Mouse (Mus musculus) right cerebral cortex, adult 18-20 months (tissue): ENCODE results near the gene Zfp865.
"Not testable (repeated sequence)": the region's sequence is repeated elsewhere in the genome, so short reads cannot be mapped to it uniquely, and the experiment has no call there.

ENCODE experiments used
- DNase-seq: peaks from one replicate; pipeline ENCODE4 v3.0.0; 2022; ENCODE audit warnings: mixed read lengths

Zfp865 gene

DNA sequence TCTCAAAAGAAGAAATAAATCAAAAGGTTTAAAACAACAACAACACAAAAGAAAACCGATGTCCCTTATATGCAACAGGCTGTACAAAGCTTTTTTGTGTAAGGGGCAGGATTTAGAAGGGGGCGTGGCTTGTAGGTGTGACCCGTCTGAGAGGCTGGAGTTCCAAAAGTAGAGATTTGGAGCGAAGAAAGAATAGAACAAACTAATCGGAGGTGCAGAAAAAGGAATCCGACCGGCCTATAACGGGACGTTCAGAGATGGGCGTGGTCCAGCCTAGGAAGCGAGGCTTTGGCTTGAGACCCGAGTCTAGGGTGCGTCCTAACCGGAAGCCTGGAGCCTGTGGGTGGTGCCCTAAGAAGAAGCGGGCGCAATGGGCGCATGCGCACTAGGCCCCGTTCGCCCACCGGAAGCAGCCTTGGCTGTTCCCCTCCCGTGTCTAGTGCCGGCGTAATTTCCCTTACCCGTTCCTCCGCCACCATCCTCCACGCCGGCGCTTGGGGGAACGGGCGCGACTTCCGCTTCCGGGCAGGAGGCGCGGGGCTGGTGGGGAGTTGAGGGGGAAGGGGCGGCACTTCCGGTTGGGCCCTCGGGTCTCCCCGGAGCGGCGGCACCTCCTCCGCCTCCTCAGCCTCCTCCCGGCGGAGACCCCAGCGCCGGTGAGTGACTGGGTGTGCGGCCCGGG is at the start of gene Zfp865, which contains the start of gene Ccdc106:
TSS of gene Zfp865 (plus strand) at position 377 of the 682 bp plus-strand sequence.
TSS of gene Ccdc106 (plus strand) at position 554 of the 682 bp plus-strand sequence.
- DNase-seq = peak; percentile 100

DNA sequence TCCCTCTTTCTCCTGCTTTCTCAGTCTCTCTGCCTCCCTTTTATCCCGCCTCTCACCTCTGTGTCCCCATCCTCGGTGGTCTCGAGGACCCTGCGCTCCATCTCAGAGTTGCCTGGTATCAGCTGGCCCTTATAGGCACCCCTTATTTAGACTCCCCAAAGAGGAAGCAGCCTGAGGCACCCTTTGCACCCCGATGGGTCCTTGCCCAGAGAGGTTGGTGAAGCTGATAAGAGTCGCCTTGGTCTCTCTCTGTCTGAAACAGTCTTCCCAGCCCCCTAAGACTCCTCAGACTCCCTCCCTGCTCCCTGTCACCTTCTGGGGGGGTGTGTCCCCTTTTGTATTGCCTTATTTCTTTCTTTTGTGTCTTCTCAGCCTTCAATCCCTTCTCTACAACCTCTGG is 49.1 kb upstream of the Zfp865 start, which contains the start of gene Sbk3:
TSS of gene Sbk3 (minus strand) at position 101 of the 400 bp plus-strand sequence.
- no peak for DNase-seq

DNA sequence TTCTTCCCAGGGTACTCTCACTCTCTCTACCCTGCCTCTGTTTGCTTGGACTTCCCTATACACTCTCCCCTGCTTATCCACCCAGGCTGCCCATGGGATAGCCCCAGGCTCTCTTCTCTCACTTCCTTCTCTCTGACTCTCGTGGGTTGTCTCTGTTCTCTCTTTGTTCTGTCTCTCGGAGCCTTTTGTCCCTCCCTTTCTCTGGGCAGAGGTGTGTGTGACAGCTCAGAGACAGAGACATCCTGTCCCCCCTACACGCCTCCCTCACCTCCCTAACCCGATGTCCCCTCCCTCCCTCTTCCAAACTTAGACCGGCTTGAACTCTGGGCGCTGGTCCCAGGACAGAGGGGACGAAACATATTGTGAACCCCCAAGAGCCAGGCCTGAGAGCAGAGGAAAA is 48.5 kb upstream of the Zfp865 start:
- no peak for DNase-seq

DNA sequence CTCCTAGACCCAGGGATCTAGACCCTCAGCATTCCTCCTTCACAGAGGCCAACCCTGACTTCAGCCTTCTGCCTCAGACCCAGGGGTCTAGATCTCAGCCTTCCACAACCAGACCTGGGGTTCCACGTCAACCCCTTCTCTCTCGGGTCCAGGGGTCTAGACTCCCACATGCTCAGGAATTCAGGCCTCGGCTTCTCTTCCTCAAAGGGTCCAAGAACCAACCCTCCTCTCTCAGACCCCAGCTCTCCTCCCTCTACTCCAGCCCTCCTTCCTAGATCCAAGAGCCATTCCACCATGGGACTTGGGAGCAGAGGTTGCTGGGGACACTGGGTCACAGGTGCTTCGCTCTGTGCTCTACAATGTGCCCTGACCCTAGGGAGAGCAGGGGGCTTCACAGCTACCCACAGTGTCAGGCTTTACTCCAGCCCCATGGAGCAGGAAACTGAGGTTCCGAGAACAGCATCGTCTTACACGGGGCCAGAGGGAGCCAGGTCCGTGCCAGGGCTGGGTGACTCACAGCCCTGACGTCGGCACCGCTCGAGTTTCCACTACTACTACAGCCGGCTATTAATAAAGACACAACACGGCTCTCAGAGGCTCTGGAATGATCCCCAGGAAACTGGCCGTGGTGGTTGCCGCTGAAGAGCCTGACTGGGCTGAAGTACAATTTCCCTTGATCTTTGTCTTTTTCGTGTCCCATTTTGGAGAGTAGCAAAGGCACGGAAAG is 47.7 kb upstream of the Zfp865 start:
- DNase-seq = no peak

DNA sequence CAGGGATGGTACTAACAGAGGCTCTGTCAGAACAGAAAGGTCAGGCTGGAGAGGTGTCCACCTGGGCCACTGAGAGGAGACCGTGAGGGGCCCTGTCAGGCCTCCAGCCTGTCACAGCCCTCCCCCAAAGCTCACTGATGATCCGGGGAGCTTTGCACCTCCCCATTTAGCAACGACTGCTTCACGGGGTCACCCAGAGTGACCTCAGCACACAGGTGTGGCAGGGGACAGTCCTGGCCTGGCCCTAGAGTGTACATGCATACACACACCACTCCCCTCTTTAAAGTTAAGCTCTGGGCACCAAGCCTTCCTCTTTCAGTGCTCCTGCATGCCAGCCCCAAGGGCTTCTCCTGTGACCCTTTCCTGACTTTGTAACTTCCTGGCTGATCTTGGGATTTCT is 44.7 kb upstream of the Zfp865 start:
- DNase-seq = no peak

DNA sequence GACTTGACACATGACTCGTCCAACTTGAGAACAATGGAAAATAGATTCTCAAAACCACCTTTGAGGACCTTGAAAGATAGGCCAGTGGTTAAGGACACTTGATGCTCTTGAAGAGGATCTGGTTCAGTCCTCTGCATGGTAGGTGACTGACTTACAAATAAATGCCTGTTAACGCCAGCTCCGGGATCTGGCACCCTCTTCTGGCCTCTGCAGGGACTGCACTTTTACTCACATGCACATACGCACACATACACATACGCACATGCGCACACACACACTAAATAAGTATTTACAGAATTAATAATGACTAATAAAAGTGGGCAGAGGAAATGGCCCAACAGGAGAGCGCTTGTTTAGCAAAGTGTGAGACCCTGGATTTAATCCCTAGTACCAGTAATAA is 43.3 kb upstream of the Zfp865 start:
- DNase-seq = no peak

DNA sequence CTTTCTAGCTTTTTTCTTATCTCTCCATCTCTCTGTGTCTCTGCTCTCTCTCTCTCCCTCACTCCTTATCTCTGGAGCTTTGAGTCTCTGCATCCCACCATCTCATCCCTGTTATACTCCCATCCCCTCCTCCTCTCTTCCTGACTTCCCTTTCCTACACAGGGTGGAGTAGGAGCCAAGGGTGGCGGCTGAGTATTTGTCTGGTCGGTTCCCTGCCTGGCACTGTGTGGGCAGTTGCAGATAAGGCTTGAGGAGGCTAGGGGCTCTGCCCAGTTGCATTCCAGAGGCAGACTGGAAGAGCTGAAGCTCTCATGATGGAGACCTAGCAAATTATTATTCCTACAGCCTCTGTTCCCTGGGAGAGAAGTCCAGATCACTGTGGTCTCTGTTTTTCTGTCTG is 31.9 kb upstream of the Zfp865 start:
- no peak for DNase-seq

DNA sequence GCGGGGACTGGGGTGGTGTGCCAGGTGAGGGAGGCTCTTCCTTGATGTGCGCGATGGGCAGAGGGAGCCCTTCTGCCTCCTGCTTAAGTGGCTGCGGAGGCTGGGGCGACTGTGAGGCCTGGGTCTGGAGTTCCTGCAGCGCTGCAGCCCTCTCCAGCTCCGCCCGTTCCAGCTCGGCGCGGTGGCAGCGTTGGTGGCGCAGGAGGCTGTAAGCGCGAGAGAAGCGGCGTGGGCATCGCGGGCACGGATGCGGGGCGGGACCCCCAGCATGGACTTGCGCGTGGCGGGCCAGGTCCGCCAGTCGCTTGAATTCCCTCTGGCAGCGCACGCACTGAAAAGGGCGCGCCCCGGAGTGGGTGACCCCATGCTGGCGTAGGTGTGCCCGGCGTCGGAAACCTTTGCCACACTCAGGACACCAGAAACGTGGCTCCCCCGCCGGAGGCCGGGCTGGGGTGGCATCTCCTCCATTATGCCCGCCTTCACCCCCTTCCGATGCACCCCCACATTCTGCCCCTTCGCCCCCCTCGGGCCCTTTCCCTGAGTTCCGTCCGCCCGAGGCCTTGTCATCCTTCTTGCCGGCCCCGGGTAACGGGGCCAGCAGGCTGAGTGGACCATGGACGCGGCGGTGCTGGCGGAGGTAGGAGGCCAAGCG is 26.7 kb upstream of the Zfp865 start:
- DNase-seq = no peak

DNA sequence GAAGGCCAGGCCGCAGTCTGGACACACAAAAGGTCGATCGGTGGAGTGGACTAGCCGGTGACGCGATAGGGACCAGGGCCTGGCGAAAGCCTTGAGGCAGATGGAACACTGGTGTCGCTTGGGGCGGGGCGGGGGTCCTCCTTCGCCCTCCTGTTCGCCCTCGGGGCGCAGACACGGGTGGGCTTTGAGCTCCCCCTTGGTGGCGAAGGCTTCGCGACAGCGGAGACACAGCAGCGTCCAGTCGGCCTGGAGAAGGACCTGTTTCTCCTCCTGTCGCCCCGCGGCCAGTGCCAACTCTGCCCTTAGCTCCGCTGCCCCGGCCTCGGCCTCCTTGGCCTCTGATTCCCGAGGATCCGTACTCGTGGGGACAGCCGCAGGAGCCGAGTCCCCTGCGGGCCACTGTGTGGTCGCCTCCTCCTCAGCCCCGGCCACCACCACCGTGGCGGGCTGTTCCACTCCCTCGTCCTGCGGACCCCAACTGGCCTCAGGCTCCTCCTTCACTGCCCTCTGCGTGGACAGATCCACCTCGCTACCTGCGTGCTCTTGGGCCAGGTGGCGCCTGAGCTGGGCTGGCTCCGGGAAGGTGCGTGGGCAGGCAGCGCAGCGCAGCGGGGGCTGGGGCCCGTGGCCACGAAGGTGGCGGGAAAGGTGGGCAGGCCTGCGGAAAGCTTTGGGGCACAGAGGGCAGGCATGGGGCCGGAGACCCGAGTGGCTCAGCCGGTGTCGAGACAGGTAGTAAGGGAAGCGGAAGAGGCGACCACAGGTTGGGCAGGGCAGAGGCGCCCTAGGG is 26.0 kb upstream of the Zfp865 start:
- DNase-seq = no peak

DNA sequence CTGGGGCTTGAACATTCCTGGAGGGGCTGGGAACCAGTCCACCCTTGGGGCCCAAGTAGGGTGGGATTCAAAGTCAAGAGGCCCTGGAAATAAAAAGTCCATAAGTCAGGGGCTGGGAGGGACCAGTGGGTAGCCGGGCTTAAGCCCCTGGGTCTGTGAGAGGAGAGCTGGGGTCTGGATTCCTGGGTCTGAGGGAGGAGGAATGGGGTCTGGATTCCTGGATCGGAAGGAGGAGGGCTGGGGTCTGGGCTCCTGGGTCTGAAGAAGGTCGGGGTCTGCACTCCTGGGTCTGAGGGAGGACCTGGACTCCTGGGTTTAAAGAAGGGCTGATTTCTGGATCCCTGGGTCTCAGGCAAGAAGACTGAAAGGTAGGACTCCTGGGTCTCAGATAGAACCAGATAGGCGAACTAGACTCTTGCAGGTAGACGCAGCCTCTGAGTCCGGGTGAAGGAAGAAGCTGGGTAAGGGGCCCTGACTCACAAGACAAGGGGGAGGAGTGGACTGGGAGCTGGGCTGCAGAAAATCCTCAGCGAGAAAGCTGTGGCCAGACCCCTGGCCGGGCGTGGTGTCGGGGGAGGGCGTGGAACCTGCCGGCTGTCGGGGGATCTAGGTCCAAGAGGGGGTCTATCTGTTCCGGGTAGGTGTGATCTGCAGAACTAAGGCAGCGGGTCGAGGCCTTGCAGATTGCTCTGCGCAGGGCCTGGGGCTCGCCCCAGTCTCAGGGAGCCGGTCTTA is 24.7 kb upstream of the Zfp865 start:
- no peak for DNase-seq

DNA sequence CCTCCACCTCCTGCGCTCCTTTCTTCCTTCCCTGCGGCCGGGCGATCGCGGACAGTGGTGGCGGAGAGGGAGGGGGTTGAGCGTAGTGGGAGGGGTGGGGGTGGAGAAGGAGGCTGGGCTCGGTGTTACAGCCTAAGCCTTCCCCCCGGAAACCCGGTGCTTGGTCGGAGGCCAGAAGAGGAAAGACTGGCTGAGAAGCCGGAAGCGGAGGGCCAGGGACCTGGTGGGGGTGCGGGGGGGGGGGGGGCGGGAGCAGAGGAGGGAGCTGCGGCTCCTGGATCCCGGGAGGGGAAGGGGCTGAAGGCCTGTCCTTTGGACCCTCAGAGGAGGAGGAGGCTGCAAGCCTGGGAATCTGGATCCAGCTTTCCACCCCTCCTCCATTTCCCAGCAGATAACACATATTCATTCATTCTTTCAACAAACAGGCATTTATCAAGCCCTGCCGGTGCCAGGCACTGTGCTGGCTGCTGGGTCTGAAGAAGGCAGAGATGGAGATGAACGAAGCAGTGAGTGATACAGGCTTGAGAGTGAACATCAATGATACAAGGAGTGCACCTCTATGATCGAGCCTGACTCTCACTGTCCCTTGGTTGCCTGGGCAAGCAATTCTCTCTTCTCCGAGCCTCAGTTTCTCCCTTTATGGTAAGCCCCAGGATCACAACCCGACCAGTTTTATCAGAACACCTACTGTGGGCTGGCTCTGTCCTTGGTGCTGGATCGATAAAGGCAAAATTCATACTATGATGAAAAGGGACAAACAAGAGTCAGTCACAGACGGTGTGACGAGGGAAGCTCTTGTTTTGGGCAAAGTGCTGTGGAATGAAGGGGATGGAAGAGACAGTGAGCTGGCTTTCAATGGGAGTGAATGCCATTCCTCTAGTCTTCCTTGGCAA is 23.9 kb upstream of the Zfp865 start, which contains the start of gene Zfp579:
TSS of gene Zfp579 (minus strand) at position 156 of the 893 bp plus-strand sequence.
- DNase-seq = peak; percentile 92

DNA sequence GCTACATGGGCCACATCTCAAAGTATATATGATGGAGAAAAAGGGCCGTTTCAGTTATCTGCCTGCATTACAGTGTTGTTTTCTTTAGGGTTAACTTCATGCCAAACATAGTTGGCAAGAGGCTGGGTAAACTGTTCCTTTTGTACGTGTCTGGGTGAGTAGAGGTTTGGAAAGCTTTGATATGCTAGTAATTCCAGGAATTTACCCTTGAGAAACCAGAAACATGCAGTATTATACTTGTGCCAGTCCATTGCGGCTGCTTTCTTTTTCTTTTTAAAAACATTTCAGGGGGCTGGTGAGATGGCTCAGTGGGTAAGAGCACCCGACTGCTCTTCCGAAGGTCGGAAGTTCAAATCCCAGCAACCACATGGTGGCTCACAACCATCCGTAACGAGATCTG is 23.2 kb upstream of the Zfp865 start:
- DNase-seq = no peak

DNA sequence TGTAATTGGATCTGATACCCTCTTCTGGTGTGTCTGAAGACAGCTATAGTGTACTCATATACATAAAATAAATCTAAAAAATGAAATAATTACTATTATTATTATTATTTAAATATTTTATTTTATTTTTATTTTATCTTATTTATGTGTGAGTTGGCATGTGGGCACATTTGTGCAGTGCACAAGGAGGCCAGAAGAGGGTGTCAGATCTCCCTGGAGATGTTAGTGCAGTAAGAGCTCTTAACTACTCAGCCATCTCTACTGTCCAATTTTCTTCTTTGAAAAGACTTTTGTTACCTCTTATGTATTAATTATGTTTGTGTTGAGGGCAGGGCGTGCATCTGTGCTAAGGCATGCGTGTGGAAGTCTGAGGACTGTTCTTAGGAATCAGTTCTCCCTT is 20.3 kb upstream of the Zfp865 start:
- DNase-seq = no peak

DNA sequence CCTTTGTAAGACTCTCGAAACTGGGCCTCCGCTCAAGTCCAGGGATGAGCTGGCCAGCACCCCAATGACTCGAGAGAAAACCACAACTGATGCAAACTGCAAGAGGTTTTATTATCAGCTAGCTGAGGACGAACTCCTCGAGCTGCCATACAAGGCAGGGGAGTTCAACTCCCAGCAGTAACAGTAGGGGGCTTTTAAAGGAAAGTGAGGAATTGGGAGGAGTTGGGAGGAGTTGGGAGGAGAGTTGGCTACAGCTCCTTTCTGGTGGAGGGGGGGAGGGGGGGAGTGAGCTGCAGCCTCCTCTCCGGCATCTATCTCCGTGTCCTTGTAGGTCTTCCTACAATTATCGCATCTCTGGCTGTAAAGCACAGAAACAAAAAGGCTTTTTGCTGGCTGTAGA is 17.3 kb upstream of the Zfp865 start:
- not testable (repeated sequence) for DNase-seq

DNA sequence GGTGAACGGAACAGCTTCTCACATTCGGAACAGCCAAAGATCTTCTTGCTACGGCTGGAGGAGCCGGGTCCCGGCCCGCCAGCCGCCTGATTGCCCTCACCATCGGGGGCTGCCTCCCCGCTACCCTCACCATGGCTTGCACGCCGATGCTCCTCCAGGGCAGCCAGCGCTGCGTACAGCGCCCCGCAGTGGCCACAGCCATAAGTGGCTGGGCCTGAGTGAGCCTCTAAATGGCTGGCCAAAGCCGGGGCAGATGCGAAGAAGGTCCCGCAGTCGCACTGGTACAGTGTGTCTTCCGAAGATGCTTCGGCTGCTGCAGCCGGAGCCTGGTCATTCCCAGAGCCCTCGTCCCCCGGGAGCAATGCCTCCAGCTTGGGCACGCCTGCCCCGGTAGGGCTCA is 11.9 kb upstream of the Zfp865 start:
- DNase-seq = no peak

DNA sequence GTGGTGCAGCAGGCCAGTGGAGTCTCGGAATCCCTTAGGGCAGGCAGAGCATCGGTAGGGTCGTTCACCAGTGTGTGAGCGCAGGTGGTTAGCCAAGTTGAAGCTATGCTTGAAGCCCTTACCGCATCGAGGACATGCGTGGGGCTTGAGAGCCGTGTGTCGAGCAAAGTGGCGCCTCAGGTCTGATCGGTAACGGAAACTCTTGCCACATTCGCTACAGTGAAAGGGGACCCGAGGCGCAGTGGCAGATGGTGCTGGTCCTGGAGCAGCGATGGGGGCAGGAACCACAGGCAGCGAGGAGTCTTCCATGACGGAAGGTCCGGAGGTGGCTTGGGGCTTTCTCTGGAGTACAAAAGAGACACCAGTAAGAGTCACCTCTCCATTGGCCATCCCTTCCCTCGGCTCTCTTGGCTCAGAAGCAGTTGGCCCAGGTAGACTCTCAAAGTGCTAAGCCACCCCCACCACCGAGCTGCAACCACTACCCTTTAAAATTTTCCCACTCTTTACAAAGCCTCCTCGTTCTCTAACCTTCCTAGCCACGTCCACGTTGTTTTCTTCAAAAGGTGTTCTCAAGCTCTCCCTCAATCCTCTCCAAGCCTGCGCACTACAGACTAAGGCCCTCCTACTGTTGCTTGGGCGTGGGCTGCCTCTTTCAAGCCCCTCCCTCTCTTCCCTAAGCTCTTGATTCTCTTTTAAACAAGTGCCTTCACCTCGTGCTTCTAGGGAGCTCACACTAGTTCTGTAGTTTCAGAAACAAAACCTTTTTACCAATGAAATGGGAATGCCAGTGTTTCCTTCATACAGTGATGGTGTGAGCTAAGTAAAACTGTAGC is 7.3 kb upstream of the Zfp865 start:
- no peak for DNase-seq

DNA sequence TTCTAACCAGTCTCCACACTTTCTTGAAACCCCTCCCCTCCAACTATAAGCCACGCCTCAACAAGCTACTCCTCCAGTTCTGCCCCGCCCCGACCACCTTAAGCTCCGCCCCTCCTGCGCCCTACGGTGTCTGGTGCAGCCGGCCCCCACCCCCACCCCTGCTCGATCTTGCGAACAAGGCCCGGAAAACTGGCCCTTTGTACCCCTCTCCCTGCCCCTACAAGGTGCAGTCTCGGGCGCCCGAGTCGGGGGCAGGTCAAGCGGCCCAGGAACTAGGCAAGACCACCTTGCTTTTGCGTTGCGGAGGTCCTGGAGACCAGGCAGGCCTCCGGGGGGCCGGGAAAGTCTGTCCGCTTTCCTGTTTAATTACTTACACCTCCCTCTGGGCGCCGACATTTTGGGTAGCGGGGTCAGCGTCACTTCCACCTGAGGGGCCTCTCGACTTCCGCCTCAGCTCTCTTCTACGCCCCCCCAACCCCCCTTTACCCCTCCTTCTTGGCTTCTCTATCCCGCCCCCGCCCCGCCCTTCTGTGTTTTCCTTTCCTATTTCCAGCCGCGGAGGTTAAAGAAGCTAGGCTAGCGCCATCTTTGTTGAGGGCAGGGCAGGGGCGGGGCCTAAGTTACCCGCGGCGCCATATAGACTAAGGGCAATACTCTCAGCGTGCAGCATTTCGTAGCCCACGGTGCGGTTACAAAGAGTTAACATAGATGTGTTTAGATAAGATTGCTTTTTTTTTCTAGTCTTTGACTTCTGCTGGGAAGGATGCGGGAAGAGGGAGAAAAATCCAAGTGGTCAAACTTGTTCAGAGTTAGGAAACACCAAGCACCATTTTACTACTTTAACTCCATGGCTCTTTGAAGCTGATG is 5.7 kb upstream of the Zfp865 start, which contains the start of the genes Zfp524 and Fiz1:
TSS of gene Zfp524 (plus strand) at position 165 of the 867 bp plus-strand sequence.
TSS of gene Fiz1 (minus strand) at position 447 of the 867 bp plus-strand sequence.
- peak; percentile 97 for DNase-seq

DNA sequence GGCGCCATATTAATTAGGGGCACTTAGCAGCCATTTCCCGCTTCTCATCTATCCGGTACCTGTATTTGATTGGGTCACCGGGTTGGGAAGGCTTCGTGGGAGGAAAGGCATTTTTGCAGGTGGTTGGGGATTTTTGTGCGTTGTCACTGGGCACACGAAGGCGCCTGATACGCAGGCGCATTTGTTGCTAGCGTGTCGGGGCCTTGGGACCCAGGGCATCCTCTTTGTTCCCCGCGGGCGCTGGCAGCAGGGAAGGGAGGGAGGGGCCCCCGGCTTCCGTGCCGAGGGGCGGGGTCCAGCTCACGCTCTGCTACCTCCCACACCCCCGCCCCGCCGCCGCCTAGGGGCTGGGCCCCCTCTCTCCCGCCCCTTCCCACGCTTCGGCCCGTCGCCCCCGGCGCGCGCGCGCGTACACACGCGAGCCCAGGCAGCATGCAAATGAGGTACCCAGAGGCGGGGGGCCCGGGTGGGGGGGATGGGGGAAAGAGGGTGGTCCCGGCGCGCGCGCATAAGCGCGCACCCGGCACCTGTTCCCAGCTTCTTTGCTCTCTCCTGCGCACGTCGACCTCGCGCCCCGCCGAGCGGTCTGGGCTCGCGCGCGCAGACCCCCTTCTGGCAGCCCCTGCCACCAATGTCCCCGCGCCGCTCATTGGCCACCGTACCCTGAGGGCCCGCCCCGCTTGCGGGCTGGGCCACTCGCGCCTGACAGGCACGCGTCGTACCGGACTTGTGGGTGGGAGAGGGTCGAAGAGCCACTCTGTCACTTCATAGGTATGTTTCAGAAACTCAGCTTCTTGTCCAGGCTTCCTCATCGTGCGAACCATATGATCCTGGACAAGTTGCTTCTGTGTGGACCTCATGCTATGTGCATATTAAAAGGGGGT is 4.8 kb upstream of the Zfp865 start, which contains the start of gene Gm44973:
TSS of gene Gm44973 (plus strand) at position 379 of the 884 bp plus-strand sequence.
- peak; percentile 92 for DNase-seq
